Mouse (Mus musculus) monocyte, adult 2 months (primary cell): ENCODE results near the gene Rbak.
"Not testable (repeated sequence)": the region's sequence is repeated elsewhere in the genome, so short reads cannot be mapped to it uniquely, and the experiment has no call there.

ENCODE experiments used
- DNase-seq, 2 experiments: peaks; one replicate each; pipeline ENCODE4 v3.0.0; 2022; ENCODE audit warnings: low spot score in 2 of 2, low read depth in 1 of 2

Rbak gene

DNA sequence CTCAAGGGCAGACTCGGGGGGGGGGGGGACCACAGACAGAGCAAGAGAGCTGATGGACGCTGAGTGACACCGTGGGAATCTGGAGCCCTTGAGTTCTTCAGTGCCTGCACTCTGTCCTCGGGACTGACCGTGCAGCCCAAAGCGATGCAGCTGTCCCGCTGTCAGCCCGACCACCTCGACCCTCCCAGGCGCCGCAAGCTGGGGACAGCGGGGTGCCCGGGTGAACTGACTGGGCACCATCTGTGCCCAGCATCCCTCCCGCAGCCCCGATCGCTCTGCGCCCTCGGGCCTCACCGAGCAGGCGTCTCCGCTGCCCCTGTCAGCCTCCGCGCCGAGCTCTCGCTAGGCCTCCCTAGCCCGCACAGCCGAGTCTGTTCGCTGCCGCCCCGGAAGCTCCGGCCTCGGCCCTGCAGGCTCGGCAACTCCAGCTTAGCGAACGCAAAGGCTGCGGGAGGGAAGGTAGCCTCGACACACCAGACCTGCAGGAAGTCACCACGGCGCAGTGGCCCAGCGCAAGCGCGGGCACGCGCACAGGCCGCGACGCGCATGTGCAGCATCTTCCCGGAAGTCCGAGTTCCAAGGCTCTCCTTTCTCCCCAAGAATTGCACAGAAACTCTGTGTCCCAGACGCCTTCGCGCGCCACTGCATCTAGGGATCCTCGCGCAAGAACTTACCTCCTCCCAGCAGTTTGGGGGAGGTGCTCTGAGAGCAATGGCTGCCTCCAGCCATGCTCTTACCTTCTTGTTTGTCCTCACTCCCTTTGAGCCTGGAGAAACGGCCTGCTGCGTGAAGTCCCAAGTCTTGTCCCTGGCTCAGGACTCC is at the start of gene Rbak, which contains the start of gene Spdye4b:
Gene Rbak (minus strand): TSS at position 521 of the 822 bp plus-strand sequence.
Gene Spdye4b (plus strand): TSS at position 763 of the 822 bp plus-strand sequence.
- peak; percentile 79 to 82 for DNase-seq

DNA sequence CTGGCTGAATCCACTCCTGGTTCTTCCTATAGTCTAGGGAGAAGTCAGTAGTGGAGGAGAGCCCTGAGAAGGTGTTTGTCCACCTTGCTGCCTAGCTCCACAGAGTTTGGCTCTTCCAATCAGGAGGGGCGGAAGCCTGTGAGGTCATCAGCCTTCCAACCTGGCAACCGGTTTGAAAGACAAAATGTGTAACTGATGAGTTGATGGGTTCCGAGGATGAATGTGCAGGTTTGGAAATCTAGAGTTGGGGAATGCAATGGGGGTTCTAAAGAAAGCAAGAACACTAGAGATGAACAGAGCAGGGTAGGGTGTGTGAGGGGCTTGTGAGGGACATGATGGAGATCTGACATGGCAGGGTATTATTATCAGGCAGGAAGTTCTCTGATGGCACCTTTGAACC is 46.2 kb upstream of the Rbak start, which contains the start of gene Spdye4a:
Gene Spdye4a (minus strand): TSS at position 101 of the 400 bp plus-strand sequence.
- DNase-seq: no peak

DNA sequence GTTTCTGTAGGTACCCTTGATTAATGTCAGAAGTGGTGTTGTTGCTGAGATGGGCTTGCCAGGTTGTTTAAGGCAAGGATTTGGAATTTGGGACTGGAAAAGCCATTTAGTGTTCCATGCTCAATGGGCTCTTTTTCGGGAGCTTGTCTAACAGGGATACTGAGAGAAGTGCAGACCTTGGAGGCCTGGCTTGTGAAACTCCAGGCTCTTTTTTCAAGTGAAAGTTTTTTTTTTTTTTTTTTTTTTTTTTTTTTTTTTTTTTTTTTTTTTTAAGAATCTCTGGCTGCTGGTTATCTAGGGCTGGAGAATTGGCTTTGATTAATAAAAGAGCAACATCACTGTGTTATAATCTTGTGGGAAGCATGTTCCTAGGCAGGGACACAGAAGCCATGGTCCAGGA is 41.7 kb upstream of the Rbak start:
- no peak for DNase-seq

DNA sequence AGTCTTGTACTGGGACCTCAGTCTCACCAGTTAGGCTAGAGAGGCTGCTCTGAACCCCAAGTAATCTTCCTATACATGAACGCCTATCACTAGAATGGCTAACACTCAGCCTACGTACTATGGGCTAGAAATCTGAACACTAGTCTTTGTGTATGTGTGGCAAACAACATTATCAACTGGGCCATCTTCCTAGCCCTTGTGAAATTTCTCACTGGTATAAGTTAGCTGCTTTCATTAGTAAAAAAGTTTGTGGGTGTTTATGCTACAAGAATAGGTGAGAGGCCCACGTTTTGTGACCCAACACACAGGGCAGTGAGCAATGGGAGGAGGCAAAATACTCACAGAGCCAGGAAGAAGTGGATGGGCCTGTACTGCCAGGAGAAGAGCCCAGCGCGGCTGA is 40.4 kb upstream of the Rbak start:
- DNase-seq: no peak

DNA sequence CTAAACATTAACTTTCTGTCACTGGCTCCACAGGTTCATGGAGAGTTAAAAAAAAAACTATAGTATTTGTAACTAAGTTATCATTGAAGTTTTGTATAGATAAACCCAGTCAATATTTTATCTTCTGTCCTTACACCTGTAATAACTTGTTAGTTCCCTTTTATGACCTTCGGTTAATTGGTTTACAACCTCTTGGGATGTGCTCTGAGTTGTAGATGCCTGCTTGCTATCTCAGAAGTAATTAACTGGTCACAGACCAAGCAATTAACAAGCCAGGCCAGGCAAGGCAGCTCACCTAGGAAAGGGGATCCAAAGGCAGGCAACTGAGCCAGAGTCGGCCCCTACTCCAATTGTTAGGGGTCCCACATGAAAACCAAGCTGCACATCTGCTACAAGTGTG is 33.3 kb upstream of the Rbak start:
- no peak for DNase-seq

DNA sequence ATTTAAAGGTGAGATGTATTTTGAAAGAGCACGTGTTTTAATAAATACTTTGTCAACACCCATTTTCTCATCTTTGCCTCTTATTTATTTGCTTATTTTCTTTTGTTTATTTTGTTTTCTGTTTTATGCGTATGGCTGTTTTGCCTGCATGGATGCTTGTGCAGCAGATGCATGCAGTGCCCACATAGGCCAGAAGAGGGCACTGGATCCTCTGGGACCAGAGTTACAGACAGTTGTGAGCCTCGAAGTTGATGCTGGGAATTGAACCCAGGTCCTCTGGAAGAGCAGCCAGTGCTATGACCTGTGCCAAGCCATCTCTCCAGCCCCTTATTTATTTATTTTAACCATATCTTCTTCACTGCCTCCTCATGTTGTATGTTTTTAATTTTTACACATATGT is 24.4 kb upstream of the Rbak start:
- DNase-seq: no peak

DNA sequence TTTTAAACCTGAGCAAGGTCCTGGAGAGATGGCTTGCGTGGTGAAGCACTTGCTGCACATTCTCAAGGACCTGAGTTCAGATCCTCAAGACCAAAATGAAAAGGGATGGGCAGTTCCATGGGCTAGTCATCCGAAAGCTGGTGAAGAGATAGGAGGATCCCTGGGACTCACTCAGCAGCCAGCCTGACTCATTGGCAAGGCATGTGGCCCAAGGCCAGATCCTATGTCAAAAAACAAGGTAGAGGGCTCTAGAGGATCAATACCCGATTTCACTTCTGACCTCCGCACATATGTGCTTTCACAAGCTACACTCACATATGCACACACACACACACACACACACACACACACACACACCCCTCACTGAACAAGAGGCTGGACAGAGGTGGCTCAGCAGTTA is 15.9 kb upstream of the Rbak start:
- DNase-seq: no peak

DNA sequence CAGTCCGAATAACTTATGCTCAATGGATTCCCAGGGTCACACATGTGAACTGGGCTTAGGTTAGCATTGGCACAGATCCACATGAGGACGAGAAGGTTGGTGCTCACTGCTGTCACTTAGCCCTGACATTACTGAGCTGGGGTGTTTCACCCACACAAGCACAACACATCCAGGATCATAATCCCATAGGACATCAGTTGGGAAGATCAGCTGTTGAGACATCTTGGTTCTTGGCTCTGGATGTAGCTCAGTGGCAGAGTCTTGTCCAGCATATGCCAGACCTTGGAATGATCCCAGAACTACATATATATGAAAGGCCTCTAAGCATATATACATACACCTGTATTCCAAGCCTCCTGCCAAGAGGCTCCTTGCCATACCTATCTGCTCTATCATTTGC is 14.6 kb upstream of the Rbak start:
- no peak for DNase-seq

DNA sequence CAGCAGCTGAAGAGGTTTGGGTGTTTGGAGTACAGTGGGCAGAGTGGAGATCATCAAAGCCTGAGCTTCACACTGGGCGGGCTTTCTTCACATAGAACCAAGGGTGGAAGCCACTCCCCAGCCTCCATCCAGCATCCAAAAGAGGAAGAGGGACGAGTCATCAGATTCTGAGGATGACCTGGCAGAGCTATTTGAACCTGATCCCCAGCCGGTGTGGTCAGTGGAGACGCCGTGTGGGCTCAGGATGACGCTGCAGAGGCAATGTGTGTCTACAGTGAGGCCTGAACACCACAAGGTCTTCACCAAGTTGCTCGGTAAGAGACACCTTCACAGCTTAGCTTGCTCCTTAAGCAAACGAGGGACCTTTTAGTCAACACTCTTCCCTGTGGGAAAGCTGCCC is 14.2 kb upstream of the Rbak start:
- not testable (repeated sequence) for DNase-seq

DNA sequence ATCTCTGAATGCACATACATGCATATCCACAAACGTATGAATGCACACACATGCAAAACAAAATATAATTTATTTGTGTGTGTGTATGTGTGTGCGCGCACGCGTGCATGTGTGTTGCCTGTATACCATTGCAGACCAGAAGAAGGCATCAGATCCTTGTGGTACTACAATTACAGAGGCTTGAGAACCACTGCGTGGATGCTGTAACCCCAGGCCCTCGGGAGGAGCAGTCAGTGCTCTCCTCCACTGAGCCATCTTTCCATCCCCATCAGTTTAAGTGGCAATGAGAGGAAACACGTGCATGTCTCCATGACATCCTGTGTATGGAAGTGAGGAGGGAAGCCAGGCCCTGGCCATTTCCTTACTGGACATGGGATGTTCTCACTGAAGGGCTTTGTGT is 12.2 kb upstream of the Rbak start:
- DNase-seq: no peak

DNA sequence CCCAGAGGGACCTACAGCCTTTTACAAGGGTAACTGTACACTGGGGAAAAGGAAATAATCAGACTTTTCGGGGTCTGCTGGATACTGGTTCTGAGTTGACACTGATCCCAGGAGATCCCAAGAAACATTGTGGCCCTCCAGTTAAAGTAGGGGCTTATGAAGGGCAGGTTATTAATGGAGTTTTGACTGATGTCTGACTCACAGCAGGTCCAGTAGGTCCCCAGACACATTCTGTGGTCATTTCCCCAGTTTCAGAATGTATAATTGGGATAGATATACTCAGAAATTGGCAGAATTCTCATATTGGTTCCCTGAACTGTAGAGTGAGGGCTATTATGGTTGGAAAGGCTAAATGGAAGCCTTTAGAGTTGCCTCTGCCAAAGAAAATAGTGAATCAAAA is 7.4 kb upstream of the Rbak start:
- DNase-seq: not testable (repeated sequence)

DNA sequence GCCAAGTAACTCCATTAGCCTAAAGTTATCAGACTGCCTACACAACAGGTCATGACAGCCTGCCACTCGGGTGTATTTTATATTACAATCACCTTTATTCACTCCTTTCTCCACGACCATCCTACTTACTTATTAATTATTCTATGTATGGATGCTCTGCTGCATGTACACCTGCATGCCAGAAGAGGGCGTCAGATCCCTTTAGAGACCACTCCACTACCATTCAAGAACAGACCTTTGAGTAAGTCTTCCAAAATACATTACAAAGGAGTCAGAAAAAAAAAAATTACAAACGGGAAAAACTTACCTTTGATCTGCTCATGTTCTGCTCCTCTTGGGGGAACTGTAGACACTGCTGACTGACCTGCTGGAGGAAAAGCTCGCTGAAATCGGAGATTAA is 1.4 kb downstream of the Rbak start:
- no peak for DNase-seq

DNA sequence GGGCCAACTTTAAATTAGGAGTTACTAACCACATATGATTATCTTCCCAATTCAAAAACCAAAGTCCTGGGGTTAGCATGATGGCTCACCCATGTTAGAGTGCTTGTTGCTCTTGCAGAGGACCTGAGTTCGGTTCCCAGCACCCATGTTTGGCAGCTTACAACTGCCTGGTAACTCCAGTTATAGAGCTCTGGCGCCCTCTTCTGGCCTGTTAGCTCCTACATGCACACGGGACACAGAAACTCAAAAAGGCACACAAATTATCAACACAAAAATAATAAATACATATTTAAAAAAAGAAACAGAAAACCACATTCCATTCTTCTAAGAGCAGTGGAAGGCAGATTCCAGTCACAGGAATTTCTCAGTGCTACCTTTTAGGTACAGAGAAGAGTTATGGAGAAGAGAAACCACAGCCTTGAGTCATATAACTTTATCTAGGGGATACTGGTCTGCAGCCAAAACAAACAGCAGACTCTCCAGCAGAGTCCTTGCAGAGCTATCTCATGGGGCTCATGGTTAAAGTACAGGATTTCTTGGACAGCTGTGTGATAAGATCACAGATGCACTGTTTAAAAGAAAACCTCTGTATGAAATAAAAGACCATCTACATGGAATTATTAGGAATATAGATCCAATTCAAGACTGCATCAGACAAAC is 2.9 kb downstream of the Rbak start:
- no peak for DNase-seq

DNA sequence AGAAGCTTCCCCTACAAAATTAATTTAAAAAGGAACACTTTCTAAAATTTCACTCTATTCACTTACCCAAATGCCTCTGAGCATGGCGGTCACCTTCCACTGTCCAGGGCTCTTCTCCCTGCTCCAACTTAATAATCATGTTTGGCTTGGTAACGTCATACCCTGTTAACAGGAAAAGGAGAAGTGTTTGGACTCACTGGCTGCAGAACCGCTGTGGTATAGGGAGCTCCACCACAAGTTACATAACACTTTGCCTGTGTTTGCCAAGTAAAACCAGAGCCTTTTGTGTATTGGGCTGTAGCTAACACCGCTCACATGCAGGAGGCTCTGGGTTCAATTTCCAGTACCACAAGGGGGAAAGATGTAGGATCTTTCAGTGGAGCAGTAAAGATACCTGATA is 4.6 kb downstream of the Rbak start:
- DNase-seq: no peak

DNA sequence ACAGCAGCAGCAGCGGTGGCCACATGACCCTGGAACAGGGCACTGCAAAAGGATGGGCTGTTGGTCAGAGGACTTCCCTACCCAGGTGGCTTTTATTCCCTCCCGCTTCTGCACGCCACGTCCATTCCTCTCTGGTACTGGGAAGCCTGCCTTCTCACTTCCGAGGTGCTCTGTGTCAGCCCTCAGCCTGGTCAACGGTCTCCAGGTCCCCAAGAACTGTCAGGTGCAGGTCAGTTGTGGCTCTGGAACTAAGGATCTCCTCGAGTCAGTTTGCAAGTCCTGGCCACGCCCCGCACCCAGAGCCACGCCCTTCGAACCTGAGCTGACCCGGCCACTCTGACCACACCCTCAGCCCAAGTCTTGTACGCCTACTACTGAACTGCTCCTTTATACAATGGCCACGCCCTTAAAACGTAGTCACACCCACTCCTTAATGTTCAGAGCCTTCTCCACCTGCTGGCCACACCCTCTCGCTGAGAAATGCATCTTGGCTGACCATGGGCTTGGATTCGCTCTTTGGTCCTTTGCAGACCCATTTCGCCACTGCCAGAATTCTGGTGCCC is 15.0 kb downstream of the Rbak start:
- DNase-seq: peak in 1 of 2 experiments; percentile 7

DNA sequence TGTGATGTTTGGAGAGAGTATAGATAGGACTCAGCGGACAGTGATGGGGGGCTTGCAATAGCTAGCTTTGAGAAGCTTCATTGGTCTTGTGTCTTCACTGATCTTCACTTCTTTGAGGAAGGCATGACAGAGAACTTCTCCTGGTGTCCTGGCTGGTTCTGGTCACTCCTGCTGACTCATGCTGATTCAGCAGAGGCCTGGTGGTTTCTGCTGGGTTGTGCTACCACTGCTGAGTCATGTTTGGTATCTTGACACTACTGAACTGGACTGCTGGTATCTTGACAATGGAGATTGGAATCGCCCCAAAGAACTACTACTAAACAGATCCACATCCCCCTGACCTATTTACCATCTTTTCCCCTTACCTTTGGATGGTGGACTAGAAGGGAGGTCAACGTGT is 25.0 kb downstream of the Rbak start:
- no peak for DNase-seq

DNA sequence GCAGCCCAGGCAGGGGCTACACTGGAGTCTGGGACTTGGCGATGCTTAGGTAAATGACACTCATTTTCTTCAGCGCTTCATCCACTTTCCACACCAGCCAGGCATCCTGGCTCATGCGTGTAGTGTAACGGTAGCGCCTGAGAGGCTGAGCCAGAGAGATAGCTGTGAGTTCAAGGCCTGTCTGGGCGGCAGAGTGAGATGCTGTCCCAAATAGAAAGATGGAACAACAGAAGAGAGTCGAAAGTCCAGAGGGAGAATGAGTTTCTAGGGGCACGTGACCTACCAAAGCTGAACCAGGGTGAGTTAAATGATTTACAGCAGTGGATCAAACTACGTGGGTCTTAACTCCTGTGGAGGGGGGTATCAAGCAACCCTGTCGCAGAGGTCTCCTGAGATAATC is 26.8 kb downstream of the Rbak start:
- DNase-seq: no peak

DNA sequence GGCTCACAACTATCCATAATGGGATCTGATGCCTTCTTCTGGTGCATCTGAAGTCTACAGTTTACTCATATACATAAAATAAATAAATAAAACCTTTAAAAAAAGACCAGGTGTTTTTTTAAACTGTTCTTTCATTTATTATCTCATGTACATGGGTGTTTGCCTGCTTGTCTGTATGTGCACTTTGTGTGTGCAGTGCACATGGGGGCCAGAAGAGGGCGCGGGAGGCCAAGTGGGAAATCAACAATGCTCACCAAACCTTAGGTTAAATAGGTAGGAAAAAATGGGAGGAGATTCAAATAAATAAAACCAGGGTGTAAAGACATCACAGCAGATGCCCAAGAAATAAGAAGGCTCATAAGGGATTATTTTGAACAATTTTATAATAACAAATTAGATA is 30.5 kb downstream of the Rbak start:
- no peak for DNase-seq

DNA sequence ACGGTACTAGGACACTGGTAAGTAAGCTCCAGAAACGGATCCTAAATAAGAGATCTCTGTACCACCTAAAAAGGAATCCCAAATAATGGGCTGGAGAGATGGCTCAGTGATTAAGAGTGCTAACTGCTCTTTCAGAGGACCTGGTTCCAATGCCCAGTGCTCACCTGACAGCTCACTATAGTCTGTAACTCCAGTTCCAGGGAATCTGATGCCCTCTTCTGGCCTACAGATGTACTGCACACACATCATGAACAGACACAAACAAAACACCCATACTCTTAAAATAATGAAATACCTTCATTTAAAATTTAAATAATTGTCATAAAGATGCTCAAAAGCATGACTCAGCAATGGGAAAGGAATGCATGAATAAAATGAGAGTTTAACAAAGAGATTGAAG is 31.0 kb downstream of the Rbak start:
- no peak for DNase-seq

DNA sequence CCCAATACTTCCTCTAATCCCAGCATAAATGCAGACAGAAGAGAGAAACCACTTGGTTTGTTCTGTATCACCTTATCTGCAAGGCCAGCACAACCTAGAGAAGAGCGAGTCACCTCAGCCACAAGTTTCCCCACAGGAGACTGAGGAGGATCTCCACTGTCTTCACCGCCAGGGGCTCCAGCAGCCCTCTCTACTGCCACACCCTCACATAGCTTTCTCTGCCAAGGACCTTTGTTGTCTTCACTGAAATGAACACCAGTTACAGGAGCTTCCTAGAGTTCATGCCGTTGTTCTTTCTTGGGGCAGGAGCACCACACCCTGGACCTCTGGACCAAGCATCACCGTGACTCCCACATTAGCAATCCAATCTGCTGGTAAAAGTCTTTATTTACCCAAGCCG is 31.9 kb downstream of the Rbak start:
- DNase-seq: no peak

DNA sequence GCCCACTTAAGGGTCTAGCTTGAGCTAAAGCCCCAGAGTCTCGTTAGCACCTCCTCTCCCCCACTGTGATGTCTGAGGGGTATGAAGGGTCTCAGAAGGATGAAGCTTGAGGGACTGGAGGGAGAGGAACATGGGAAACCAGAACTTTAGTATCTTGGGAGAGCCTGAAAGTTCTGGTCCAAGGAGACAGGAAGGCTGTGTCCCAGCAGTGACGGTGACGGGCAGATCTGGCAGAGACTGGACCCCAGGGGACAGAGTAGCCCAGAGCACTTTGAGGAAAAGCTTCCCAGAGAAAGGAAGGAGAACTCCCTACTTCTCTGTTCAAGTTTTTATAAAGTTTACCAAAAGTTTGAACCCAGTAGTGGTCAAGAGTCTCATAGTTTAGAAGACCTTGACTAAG is 33.1 kb downstream of the Rbak start, which contains the start of gene Olfr718-ps1:
Gene Olfr718-ps1 (minus strand): TSS at position 101 of the 400 bp plus-strand sequence.
- DNase-seq: no peak

DNA sequence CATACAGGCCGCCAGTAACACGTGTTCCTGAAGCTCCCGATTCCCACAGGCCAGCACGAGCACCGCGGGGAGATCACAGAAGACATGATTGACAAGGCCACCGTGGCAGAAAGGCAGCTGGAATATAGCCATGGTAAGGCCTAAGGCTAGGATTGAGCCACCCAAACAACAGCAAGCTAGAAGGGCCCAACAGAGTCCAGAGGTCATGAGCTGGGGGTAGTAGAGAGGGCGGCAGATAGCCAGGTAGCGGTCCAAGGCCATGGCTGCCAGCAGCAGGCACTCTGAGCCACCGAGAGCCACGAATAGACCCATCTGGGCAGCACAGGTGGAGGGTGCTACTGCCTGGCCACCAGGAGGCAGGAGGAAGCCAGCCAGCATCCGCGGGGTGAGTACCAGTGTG is 43.0 kb downstream of the Rbak start:
- DNase-seq: no peak
